Mouse (Mus musculus) intestine, postnatal 0 days (tissue): Measurements from ENCODE around the gene Stox2. TPM values are rescaled to one million over a fixed set of nuclear protein-coding genes. Genes with fewer than 3 reads are reported as not detected.

ENCODE experiments used
- ATAC-seq: fragments of 200-750 bp; cut with Nextera tagmentation; 2 replicates; pipeline ENCODE4 v1.8.0; 2017; ENCODE audit warnings: mild to moderate bottlenecking, moderate TSS enrichment, moderate library complexity
- H3K27ac ChIP-seq: fragments of 300-500 bp; sonication (generic); 2 replicates; pipeline ENCODE4 v1.5.1; 2014; ENCODE audit warnings: mild to moderate bottlenecking, low read depth, low read length, moderate library complexity
- H3K27me3 ChIP-seq: fragments of 300-500 bp; sonication (generic); replicated peaks from 2 replicates; pipeline ENCODE4 v1.6.1; 2014; ENCODE audit warnings: low read length, mixed read lengths; ENCODE audit not compliant: control insufficient read depth, insufficient read depth
- H3K36me3 ChIP-seq: fragments of 300-500 bp; sonication (generic); 2 replicates; pipeline ENCODE4 v1.6.1; 2014; ENCODE audit warnings: mild to moderate bottlenecking, moderate library complexity; ENCODE audit not compliant: control insufficient read depth, insufficient read depth
- H3K4me1 ChIP-seq: fragments of 300-500 bp; sonication (generic); replicated peaks from 2 replicates; pipeline ENCODE4 v1.6.1; 2014; ENCODE audit warnings: antibody characterized with exemption, low read length, mixed read lengths; ENCODE audit not compliant: control insufficient read depth, insufficient read depth
- H3K4me2 ChIP-seq: fragments of 300-500 bp; sonication (generic); replicated peaks from 2 replicates; pipeline ENCODE4 v1.6.1; 2014; ENCODE audit warnings: low read depth, mild to moderate bottlenecking, moderate library complexity
- H3K4me3 ChIP-seq: fragments of 300-500 bp; sonication (generic); 2 replicates; pipeline ENCODE4 v1.5.1; 2014; ENCODE audit warnings: low read depth, low read length
- H3K9ac ChIP-seq: fragments of 300-500 bp; sonication (generic); 2 replicates; pipeline ENCODE4 v1.6.1; 2014; ENCODE audit warnings: mild to moderate bottlenecking, low read depth, low read length
- H3K9me3 ChIP-seq: fragments of 300-500 bp; sonication (generic); 2 replicates; pipeline ENCODE4 v1.6.1; 2016; ENCODE audit warnings: mixed run types; ENCODE audit not compliant: control insufficient read depth
- CTCF ChIP-seq: sonication (generic); IDR thresholded peaks from 2 replicates; pipeline ENCODE4 v1.5.1; 2016; ENCODE audit warnings: low read depth, mild to moderate bottlenecking, control low read depth, antibody characterized with exemption, moderate library complexity
- WGBS: fragments of 180-500 bp; shearing (Covaris S2); extraction: QIAGEN DNeasy Blood & Tissue Kit; methylation state at CpG from one replicate; pipeline ENCODE4 v1.1.7; 2014; 5-methylcytosine and 5-hydroxymethylcytosine counted together
- polyA plus RNA-seq: library from polyadenylated mRNA; unstranded; fragments of >200 nt; fragmentation: Nextera tagmentation; extraction: Ambion mirVana; gene quantifications from 2 replicates; pipeline ENCODE4 v1.2.1, GENCODE M21; 2015

Gene Stox2
- polyA plus RNA-seq, 1 experiment from 2014 or later = 3.2 TPM

DNA sequence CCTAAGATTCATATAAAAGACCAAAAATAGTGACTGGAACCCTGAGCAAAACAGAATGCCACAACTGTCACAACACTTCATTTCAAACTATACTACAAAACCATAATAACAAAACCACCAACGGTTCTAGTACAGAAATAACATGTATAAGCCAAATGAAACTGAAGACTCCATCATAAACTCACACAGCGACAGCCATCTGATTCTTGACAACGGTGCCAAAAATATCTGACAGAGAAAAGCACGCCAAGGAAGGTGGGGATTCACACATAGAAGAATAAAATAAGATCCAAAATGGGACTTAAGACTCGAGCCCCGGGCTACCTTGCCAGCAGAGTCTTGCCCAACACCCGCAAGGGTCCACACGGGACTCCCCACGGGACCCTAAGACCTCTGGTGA, 300.9 kb downstream of the Stox2 start:
- no peaks in the 10 kb centered on the region for H3K9me3 ChIP-seq
- WGBS = 92% methylated on average over 8 of the region's 9 CpGs
- no peak for TF ChIP-seq CTCF
- no peaks in the 10 kb centered on the region for H3K36me3 ChIP-seq
- no peak overlapping the region for H3K4me2 ChIP-seq
- H3K27me3 ChIP-seq = no peaks in the 10 kb centered on the region
- no peaks in the 10 kb centered on the region for H3K4me1 ChIP-seq
- H3K4me3 ChIP-seq = no peak overlapping the region
- no peak for ATAC-seq
- H3K27ac ChIP-seq = no peak overlapping the region
- no peak overlapping the region for H3K9ac ChIP-seq

DNA sequence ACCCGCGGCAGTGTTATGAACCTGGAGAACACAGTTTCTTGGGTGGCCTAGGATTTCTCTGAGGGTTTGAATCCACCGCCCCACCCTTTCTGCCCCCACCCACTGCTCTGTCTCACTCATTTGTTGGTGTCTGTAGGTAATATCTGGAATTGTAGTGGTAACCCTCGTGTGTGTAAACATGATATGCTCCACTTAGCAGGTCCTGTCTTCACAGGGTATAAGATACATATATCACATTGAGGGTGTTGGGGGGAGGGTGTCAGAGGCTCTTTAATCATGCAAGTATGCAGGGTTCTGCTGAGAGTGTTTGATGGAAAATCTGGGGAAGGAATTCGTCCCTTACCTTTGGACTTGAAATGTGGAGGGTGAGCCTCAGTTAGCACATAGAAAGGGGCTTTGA, 310.1 kb downstream of the Stox2 start:
- H3K9me3 ChIP-seq = no peaks in the 10 kb centered on the region
- no peaks in the 10 kb centered on the region for H3K27me3 ChIP-seq
- 36% methylated on average over 5 of the region's 5 CpGs for WGBS
- H3K9ac ChIP-seq = no peak overlapping the region
- peak overlapping the region; percentile 43 for H3K4me2 ChIP-seq
- H3K36me3 ChIP-seq = no peaks in the 10 kb centered on the region
- no peak overlapping the region for H3K4me3 ChIP-seq
- no peak for TF ChIP-seq CTCF
- no peaks in the 10 kb centered on the region for H3K4me1 ChIP-seq
- H3K27ac ChIP-seq = no peak overlapping the region
- ATAC-seq = no peak

DNA sequence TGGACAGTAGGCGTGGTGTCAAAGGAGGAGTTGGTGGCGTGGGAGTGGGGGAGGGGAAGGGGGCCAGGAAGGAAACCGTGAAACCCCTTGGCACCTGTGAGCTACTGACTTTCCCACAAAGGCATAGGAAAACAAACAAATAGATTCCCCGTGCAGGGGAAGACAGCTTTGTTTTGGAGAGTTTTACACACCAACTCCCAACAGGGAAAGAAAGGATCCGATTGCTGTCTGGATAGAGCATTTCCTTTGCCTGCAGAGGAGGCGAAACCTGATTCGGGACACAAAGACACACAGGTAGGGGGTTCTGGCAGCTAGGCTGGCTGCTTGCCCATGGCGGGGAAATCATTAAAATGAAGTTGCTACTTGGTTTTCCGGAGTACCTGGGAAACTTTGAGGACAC, 310.6 kb downstream of the Stox2 start:
- no peak for TF ChIP-seq CTCF
- no peaks in the 10 kb centered on the region for H3K27me3 ChIP-seq
- H3K27ac ChIP-seq = no peak overlapping the region
- no peaks in the 10 kb centered on the region for H3K4me1 ChIP-seq
- no peak overlapping the region for H3K9ac ChIP-seq
- peak overlapping the region; percentile 22; the same call in 1 of the 2 replicates for H3K4me3 ChIP-seq
- peak overlapping the region; percentile 43 for H3K4me2 ChIP-seq
- 9% methylated on average over 9 of the region's 9 CpGs for WGBS
- no peaks in the 10 kb centered on the region for H3K9me3 ChIP-seq
- ATAC-seq = no peak
- H3K36me3 ChIP-seq = no peaks in the 10 kb centered on the region

DNA sequence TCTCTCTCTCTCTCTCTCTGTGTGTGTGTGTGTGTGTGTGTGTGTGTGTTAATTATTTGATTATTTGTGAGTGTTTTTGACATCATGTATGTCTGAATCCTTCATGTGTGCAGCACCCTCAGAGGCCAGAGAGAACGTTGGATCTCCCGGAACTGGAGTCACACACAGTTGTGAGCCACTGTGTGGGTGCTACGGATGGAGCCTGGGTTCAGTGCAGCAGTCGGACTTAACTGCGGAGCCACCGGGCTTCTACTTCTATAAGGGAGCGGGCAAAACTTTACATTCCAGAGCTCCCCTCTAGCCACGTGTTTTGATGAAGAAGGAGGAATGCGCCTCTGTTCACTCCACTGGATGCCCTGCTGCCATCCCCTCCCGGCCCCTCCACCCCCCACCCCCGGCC, 311.4 kb downstream of the Stox2 start:
- Histone ChIP-seq H3K36me3 (no peaks in the 10 kb centered on the region), H3K27ac (no peak overlapping the region), H3K9me3 (no peaks in the 10 kb centered on the region), H3K4me2 (peak overlapping the region; percentile 43; the same call in 1 of the 2 replicates), H3K27me3 (no peaks in the 10 kb centered on the region), H3K9ac (no peak overlapping the region), H3K4me3 (no peak overlapping the region), H3K4me1 (no peaks in the 10 kb centered on the region)
- WGBS = 54% methylated on average over 11 of the region's 11 CpGs
- no peak for TF ChIP-seq CTCF
- ATAC-seq = no peak

DNA sequence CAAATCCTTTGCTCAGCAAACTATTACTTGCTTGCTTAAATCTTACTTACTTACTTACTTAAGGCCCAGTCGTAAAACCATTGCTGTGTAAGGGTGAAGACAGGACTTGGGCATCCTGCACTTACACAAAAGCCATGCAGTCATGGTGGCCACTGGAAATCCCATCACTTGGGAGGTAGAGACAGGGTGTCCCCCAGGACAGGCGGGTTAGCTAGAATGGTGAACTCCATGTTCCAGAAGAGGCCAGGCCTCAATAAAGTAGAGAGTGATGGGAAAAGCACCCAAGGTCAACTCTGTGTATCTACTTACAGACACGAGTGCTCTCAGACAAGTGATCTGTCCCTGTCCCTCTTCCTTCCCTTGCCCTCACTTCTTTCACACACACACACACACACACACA, 312.8 kb downstream of the Stox2 start:
- Histone ChIP-seq H3K9ac (no peak overlapping the region), H3K4me2 (no peak overlapping the region)
- no peak for ATAC-seq

More for the DNA sequence above, 312.8 kb downstream of the Stox2 start:
- Histone ChIP-seq H3K9me3 (no peaks in the 10 kb centered on the region), H3K4me3 (no peak overlapping the region), H3K36me3 (no peaks in the 10 kb centered on the region), H3K27me3 (no peaks in the 10 kb centered on the region), H3K27ac (no peak overlapping the region), H3K4me1 (no peaks in the 10 kb centered on the region)
- WGBS = 82% methylated on average over 3 of the region's 3 CpGs
- TF ChIP-seq CTCF = no peak

Other genes with a start within 250 kb of the Stox2 start
- 14.0 and 15.1 TPM in 2 replicates for gene Trappc11, start 87.1 kb upstream of the Stox2 start, polyA plus RNA-seq
- 28.0 and 31.2 TPM in 2 replicates for gene Rwdd4a, start 87.3 kb upstream of the Stox2 start, polyA plus RNA-seq
- 12.6 and 13.4 TPM in 2 replicates for gene Ing2, start 229.2 kb upstream of the Stox2 start, polyA plus RNA-seq